Mouse (Mus musculus): Measurements from ENCODE around the gene Gal3st2.

DNA sequence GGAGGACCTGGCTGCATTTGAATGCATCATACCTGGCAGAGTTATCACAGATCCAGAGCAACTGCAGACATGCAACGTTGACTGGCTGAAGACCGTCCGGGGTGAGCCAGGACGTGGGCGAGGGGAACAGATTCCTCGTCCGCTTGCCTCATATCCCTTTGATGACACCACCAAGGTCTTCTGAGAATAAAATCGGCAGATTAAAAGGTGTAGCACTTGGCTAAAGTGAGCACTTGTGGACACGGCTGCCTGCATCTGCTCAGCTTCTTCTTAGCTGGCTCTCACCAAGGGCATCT, 34.6 kb upstream of the Gal3st2 start:
- TF ChIP-seq CTCF (IDR thresholded peaks at IDR 0.05; ENCODE audit: low read depth) (no peak), EP300 (IDR thresholded peaks at IDR 0.05; ENCODE audit: low read depth) (no peak)
